Mouse (Mus musculus) thymus, adult 2 months (tissue): ENCODE results near the gene Slc48a1. TPM values are rescaled to one million over a fixed set of nuclear protein-coding genes. Genes with fewer than 3 reads are reported as not detected.

ENCODE experiments used
- DNase-seq: peaks from one replicate; pipeline ENCODE4 v3.0.0; 2021
- H3K27ac ChIP-seq: fragments of 200-500 bp; 2 replicates; pipeline ENCODE4 v1.5.1; 2012; ENCODE audit warnings: low read length, control low read depth; ENCODE audit not compliant: control insufficient read depth, insufficient read depth
- H3K27me3 ChIP-seq: fragments of 200-500 bp; 2 replicates; pipeline ENCODE4 v1.6.1; 2012; ENCODE audit warnings: mild to moderate bottlenecking, low read length, moderate library complexity, mixed read lengths; ENCODE audit not compliant: control insufficient read depth, insufficient read depth
- H3K36me3 ChIP-seq: fragments of 200-500 bp; 2 replicates; pipeline ENCODE4 v1.6.1; 2012; ENCODE audit warnings: mild to moderate bottlenecking, low read length, moderate library complexity; ENCODE audit not compliant: control insufficient read depth, insufficient read depth
- H3K4me1 ChIP-seq: fragments of 200-500 bp; replicated peaks from 2 replicates; pipeline ENCODE4 v1.6.1; 2012; ENCODE audit warnings: low read length; ENCODE audit not compliant: control insufficient read depth, insufficient read depth
- H3K4me3 ChIP-seq: fragments of 200-500 bp; 2 replicates; pipeline ENCODE4 v1.5.1; 2012; ENCODE audit warnings: mild to moderate bottlenecking, low read length, control low read depth, moderate library complexity; ENCODE audit not compliant: control insufficient read depth, insufficient read depth
- CTCF ChIP-seq: fragments of 200-500 bp; IDR thresholded peaks from 2 replicates; pipeline ENCODE4 v1.5.1; 2012; ENCODE audit warnings: mild to moderate bottlenecking, control low read depth, low read length, moderate library complexity, borderline replicate concordance; ENCODE audit not compliant: control insufficient read depth, poor library complexity, insufficient read depth; ENCODE audit errors: extremely low read depth
- POLR2A ChIP-seq: fragments of 200-500 bp; IDR thresholded peaks from 2 replicates; pipeline ENCODE4 v1.6.1; 2012; ENCODE audit warnings: mild to moderate bottlenecking, low read length, control low read depth, moderate library complexity; ENCODE audit not compliant: control insufficient read depth, poor library complexity, insufficient read depth; ENCODE audit errors: extremely low read depth
- WGBS: fragments of 180-500 bp; shearing (Covaris S2); methylation state at CpG from one replicate; pipeline ENCODE4 v1.1.7; 2018; 5-methylcytosine and 5-hydroxymethylcytosine counted together
- polyA plus RNA-seq: library from polyadenylated mRNA; depleted of rRNA; stranded (reverse); fragments of >200 nt; gene quantifications from 2 replicates; pipeline ENCODE4 v1.2.3, GENCODE M21; 2012

Gene Slc48a1
- polyA plus RNA-seq, 1 experiment: 62.8 TPM

DNA sequence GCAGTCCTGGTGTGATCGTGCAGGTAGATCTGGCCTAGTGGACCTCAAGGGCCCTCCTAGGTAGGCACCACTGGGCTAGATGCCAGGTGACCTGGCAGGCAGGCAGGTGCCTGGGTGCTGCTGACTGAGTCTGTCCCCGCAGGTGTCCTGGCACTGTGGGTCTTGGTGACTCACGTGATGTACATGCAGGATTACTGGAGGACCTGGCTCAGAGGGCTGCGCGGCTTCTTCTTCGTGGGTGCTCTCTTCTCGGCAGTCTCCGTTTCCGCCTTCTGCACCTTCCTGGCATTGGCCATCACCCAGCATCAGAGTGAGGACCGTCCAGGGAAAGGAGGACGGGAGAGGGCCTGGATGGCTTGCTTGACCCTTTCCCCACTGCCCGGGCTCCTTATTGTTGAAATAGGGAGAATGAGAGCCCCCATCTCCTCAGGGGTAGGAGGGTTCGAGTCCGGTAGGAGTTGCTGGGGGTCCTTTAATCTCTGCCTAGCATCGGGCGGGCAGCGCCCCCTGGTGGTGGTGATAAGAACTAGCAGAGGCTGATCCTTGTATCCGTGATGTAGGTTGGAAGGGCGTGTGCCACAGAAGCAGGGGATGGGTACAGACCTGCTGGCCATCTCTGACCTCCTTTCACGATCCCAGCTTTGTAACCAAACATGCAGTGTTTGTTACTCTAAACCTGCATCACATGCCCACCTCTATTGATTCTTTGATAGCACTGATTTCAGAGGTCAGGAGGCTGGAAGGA, 11.6 kb downstream of the Slc48a1 start:
- Histone ChIP-seq H3K27ac (no peak overlapping the region), H3K4me3 (no peak overlapping the region), H3K36me3 (peaks cover 33% of the 10 kb centered on the region), H3K4me1 (peaks cover 34% of the 10 kb centered on the region), H3K27me3 (no peaks in the 10 kb centered on the region)
- TF ChIP-seq CTCF (peak; percentile 99), POLR2A (no peak)
- DNase-seq: peak; percentile 67
- WGBS: 64% methylated on average over 20 of the region's 20 CpGs

DNA sequence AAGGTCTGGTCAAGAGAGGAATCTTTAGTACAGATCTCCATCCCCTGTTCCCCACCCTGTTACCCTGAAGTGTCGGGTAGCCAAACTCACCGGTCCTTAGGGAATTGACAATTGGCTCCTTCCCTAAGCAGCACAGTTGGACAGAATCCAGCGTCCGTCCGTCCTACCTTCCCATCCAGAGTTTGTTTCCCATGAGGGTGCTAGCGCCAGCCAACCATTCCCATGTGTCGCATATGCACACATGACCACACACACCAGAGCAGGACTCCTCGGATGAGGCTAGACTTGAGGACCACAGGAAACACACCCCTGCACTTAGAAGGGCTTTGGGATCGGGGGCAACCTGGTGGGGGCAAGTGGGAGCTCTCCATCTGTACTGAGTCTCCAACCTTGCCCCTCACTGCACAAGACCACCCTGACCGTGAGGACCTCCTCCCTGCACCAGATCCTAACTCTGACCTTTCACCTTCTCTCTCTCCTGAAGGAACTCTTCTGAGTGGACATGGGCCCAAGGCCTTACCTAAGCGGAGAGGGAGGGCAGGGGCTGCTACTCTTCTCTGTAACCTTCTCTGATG, 12.9 kb downstream of the Slc48a1 start:
- Histone ChIP-seq H3K36me3 (peaks cover 46% of the 10 kb centered on the region), H3K4me1 (peaks cover 27% of the 10 kb centered on the region), H3K27me3 (no peaks in the 10 kb centered on the region), H3K4me3 (no peak overlapping the region), H3K27ac (no peak overlapping the region)
- TF ChIP-seq POLR2A (no peak), CTCF (no peak)
- no peak for DNase-seq
- 92% methylated on average over 11 of the region's 11 CpGs for WGBS

DNA sequence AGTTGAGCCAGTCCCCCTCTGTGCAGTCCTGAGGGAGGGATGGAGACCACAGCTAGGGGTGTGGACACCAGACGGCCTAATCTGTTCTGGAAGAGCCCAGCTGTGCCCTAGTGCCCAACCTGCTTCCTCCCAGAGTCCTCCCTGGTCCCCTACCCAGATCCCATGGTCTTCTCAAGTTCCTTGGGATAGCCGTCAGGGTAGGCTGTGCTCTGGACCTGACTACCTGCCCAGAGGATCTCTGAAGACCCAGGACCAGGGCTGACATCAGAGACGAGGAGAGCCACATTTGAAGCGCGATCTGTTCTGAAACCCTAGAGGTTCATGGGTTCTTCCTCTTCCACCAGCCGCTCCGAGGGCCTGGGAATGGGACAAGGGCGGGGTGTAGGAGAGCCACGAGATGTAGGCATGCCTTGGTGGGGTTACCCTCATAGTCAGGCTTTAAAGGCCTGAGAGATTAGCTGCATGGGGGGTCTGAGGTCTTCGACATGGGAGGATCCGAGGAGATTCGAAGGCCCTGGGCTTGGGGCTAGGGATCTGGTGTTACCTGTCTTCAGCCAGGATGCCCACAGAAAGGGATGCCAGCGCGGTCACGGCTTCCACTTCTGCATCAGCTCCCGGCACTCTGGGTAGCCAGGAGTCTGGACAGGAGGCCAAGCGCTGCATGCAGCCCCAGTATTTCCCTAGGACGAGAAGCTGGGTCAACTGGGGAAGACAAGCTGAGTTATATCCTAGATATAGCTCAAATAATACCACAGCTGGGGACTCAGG, 15.2 kb downstream of the Slc48a1 start:
- peaks cover 6% of the 10 kb centered on the region; the same call in 1 of the 2 replicates for H3K4me1 ChIP-seq
- H3K27ac ChIP-seq: no peak overlapping the region
- H3K36me3 ChIP-seq: peaks cover 70% of the 10 kb centered on the region
- no peak for TF ChIP-seq POLR2A
- TF ChIP-seq CTCF: no peak
- 95% methylated on average over 18 of the region's 18 CpGs for WGBS
- no peak overlapping the region for H3K4me3 ChIP-seq
- peak; percentile 2 for DNase-seq
- H3K27me3 ChIP-seq: no peaks in the 10 kb centered on the region

DNA sequence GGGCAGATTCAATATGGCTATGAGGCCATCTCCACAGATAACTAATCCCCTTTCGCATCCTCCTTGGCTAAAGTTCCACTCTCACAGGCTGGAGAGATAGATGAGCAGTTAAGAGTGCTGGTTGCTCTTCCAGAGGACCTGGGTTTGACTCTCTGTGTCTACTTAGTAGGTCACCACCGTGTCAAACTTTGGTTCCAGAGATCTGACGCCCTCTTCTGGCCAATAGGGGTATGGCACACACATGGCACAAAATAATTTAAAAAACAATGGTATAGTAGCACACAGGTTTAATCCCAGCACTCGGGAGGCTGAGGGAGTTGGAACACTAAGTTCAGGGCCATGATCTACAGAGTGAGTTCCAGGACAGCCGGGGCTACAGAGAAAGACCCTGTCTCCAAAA, 15.9 kb downstream of the Slc48a1 start:
- Histone ChIP-seq H3K27me3 (no peaks in the 10 kb centered on the region), H3K4me1 (0 out of 2 replicates have a peak, but pooled peaks cover 3% of the 10 kb centered on the region), H3K27ac (no peak overlapping the region), H3K36me3 (peaks cover 76% of the 10 kb centered on the region), H3K4me3 (no peak overlapping the region)
- peak; percentile 35 for DNase-seq
- no peak for TF ChIP-seq CTCF
- no peak for TF ChIP-seq POLR2A
- 92% methylated on average over 5 of the region's 5 CpGs for WGBS

DNA sequence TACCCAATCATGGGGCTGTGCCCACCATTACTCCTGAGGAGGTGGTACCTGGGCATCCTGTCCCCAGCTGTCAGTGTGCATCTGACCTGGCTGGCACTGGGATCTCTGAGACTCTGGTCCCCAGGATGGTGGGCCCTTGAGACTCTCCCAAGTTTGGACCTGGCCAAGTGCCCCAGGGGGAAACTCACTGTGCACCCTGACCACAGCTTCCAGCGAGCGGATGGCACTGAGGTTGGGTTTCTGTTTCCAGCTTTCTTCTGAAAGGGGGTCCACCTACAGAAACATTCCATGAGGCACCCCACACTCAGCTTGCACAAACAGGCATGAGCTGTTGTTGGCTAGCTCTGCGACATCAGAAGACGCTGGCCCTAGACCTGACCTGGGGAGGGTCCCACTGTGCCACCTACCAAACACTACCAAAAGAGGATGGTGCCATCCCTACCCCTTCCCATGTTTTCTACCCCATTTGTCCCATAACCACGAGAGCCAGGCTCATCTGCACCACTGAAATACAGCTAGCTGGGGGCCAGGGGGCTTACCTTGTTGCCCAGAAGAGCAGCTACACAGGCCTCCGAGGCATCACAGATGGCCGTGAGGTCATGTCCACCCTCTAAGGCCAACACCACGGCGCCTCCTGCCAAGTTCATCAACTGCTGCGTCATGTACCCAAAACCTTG, 17.4 kb downstream of the Slc48a1 start:
- DNase-seq: peak; percentile 1
- Histone ChIP-seq H3K27me3 (no peaks in the 10 kb centered on the region), H3K36me3 (peaks cover 90% of the 10 kb centered on the region), H3K27ac (no peak overlapping the region), H3K4me3 (no peak overlapping the region), H3K4me1 (no peaks in the 10 kb centered on the region)
- no peak for TF ChIP-seq POLR2A
- no peak for TF ChIP-seq CTCF
- 96% methylated on average over 10 of the region's 10 CpGs for WGBS
